Mouse (Mus musculus) kidney, adult 2 months (tissue): Measurements from ENCODE around the gene Hip1.

Experiments
- CTCF ChIP-seq: fragments of 200-500 bp; conservative IDR thresholded peaks from 2 replicates; pipeline ENCODE4 v1.5.1; 2011; ENCODE audit warnings: low read depth, mild to moderate bottlenecking, control low read depth, low read length, moderate library complexity, mixed read lengths; ENCODE audit not compliant: insufficient read depth, insufficient read length
- POLR2A ChIP-seq: fragments of 200-500 bp; IDR thresholded peaks from one replicate; pipeline ENCODE4 v1.6.1; 2011; ENCODE audit warnings: low read depth, low read length, control low read depth

DNA sequence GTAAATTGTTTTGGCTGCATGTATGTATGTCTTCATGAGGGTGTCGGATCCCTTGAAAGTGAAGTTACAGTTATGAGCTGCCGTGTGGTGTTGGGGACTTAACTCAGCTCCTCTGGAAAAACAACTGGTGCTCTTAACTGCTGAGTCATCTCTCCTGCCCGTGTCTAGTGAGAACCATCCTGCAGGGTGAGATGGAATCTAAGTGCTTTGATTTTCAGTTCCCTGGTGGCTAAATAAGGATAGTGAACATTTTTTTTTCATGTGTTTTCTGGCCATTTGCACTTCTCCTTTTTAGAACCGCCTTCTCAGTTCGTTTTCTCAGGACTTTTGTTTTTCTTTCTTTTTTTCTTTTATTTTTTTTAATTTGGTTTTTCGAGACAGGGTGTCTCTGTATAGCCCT lies 23.8 kb upstream of the Hip1 start:
- TF ChIP-seq POLR2A (no peak), CTCF (no peak)
